Mouse (Mus musculus) gonadal fat pad, adult 2 months (tissue): Measurements from ENCODE around the gene Slc2a9. TPM values are rescaled to one million over a fixed set of nuclear protein-coding genes. Genes with fewer than 3 reads are reported as not detected.
A peak's percentile ranks its signal among the peaks of the same experiment; 100 is the strongest.

ENCODE experiments used
- DNase-seq: peaks from one replicate; pipeline ENCODE4 v3.0.0-alpha.2; 2012; ENCODE audit warnings: low read depth
- polyA plus RNA-seq: library from polyadenylated mRNA; depleted of rRNA; stranded (reverse); fragments of >200 nt; gene quantifications from 2 replicates; pipeline ENCODE4 v1.2.3, GENCODE M21; 2012; rRNA removed

The Slc2a9 gene
- polyA plus RNA-seq, result 7.8 and 9.8 TPM in 2 replicates

DNA sequence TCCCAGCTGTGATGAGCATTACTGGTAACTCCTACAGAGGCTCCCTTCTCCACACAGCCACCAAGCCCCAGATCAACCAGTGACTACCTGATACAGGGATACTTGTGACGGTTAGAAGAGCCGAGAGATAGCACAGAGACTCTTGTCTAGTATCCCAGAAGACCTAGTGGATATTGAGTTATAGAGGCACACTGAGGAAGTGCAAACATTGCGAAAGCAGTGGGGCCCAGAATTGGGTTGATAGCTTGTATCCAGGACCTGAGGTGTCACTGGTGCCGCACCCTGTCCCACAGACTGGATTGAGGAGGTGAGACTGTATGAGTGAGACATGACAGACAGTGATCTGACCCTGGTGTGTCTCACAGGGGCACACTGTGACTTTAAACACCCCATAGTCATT lies at the start of gene Slc2a9:
TSS of gene Slc2a9 (minus strand) at position 152 of the 400 bp plus-strand sequence.
- no peak for DNase-seq

DNA sequence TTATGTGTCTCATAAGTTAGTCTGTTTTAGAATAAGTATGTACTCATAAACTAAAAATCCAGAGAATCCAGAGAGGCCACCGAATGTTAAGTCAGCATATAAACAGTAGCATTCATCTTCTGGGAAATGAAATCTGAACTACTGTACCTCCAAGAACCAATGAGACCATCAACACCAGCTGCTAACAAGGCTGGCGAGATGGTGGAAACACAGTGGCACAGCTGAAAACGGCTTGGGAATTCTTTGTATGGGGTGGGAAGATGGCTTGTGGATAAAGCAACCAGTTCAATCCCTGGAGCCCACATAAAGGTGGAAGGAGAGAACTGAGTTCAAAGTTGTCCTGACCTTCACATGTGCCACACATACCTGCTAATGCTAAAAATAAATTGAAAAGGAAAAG lies 49.7 kb upstream of the Slc2a9 start:
- no peak for DNase-seq

DNA sequence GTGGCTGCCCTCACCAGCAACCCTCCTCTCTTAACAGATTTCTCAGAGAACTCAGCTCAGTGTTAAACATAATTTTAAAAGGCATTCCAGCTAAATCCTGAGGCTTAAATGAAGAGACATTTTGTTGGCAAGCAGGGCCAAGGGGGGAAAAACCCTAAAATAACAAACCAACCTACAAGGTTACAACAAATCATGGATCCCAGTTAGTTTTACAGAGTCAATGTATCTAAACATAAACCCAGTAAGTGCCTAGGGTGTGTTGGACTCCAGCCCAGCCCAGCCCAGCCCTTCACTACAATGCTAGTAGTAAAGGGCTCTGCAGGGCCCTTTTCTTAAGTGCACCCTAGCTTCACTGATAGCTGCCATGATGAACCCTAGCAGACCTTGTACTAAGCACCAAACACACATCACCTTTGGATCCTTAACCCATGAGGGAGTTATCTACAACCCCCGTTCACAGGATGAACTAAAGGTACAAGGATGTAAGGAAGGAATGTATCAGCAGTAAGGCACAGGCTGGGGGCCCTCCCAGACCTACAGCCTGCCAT lies 47.4 kb upstream of the Slc2a9 start:
- no peak for DNase-seq

DNA sequence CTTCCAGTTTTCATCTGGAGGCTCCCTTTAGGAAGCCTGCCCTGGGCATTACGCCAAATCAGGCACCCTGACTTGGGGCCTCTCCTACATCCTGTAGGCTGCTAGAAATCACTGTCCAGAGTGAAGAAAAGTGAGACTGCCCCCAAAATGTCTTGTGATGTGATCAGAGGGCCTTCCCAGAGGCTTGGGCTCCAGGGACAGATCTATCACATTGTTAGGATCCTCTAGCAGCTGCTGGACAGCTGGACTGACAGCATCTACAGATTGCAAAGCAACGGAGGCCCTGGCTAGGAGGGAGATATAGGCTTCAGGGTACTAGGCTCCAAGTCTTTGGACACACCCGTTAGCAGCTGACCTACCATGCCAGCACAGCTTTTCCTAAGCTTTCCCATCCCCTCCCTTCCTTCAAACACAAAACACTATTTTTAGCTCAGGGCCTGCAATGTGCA lies 46.5 kb upstream of the Slc2a9 start:
- DNase-seq, result no peak

DNA sequence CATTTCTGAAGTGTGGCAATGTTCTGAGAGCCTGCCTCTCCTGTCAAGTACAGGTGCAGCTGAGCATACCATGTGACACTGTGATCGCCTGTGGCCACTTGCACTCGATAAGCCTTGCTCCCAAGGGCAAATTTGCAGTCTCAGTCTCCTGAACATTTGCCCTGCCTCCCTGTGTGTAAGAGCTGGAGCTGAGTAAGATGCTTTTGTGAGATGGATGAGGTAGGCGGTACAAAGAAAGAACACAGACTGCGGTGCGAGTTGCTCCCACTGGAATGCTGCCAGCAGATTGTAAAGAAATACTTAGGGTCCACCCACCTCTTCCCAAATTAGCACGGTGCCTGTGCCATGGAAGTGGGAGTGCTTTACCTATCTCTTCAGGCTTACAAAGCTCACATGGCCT lies 44.4 kb upstream of the Slc2a9 start:
- DNase-seq, result peak; percentile 23

DNA sequence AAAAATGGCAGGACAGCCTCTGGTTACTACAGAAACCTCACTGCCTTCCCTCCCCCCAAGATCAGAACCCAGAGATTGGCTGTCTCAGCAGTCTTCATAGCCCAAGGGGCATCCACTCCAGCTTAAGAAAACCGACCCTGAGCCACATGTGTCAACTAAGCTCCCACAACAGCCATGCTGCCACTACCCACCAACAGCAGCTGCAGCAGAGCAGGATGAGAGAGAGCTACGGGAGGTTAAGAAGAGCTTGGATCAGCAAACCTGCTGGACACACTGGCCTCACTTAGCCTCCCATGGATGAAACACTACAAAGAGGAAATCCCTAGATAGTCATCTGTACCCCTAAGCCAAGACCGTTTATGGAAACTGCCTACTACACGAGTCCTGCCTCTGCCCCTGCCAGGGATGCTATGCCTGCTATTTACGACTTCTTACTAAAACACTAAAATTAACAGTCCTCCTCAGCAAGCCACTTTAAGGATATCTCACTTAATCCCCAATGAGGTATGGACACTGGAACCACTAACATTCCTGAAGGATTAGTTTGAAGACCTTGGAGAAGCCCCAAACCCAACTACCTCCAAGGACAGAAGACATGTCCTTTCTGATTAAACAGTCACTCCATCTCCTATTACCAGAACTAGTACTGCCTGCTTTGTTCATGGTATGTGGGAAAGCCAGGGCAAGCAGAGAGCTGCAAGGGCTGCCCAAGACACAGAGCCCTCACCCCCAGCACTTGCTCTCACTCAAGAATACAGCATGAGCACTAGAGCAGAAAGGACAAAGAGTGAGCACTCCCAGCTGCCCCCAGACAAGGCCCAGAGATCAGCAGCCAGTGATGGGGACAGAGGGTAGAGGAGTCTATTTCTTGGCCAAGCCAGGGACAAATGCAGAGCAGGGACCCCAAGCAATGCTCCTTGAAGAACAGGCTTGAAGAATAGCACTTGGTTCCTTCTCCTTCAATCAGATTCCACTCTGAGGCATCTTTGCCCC lies 41.8 kb upstream of the Slc2a9 start:
- no peak for DNase-seq

DNA sequence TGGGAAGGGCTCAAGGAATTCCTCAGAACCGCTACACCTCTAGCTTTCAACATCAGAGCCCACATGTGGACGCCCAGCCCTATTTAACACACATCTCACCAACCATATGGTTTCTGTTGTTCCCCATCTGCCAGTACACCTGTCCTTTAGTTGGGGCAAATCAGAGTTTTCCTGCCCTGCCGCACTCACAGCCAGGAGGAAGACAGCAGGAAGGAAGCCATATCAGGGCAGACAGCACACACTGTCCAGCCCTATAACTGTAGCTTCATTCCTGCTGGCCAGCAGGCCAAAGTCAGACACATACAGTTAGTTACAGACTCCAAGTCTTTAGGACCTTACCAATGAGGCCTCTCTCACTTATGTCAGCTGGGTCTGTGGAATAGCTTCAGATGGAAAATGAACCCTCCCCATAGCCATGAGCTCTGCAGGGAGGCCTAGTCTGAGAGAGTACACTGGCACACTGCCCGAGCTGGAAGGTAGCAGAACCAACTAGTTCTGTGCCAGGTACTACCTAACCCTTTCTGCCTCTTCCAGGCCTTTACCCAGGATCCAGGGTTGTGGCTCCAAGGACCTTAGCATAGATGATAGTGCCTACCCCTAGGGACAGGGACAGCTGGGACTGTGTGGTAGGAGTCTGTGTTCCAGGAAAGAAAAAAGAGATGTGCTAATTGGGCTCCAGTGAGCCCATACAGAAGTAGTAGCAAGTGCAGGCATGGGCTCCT lies 40.7 kb upstream of the Slc2a9 start:
- no peak for DNase-seq

DNA sequence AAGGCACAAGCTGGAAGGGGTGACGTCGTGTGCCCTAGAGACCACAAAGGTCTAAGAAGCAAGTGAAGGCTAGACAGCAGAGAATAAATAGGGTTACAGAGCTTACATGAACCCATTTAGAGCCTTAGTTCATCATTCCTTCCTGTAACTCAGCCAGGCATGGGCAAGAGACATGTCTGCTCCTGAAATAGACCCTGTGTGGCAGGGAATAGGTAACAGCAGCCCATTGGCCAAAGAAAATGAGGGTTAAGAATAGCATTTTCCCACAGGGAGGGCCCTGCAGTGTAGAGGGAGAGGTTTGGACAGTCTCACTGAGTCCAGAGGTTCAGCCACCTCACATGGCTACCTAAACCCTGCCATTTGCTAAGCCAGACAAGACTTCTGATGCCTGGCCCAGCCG lies 38.8 kb upstream of the Slc2a9 start:
- DNase-seq, result no peak

DNA sequence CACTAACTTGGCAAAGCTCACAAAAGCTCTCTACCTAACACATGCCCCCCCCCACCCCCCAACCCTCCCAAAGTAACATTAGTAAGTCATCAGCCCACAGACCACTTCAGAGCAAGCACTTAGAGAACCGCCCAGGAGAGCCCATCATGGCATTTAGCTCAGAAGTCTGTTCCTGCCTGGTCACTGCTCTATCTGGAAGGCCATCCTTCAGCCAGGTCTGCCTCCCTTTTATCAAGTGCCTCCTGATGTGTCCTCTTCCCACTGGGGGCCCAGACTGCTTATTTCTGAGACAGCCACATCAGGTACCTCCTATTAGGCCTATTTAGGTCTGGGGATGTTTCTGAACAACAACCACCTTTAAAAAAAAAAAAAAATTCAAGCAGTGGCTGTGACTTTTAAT lies 38.0 kb upstream of the Slc2a9 start:
- DNase-seq, result no peak

DNA sequence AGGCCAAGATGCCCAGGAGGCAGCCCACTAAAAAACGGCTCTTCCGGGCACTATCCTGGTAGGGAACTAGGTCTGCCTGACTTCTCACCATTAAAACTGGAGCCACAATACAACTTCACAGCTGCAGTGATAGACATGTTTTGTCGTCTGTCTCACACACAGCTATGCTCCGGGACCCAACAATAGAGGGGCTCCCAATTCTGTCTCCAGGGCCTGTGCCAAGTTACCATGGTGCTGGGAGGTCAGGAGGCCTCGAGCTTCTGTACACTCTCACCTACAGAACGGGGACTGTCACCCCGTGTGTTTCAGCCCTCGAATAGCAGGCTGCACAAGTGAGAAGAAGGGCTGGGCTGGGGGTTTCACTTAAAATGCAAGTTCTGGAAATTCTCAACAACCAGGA lies 35.6 kb upstream of the Slc2a9 start:
- no peak for DNase-seq

DNA sequence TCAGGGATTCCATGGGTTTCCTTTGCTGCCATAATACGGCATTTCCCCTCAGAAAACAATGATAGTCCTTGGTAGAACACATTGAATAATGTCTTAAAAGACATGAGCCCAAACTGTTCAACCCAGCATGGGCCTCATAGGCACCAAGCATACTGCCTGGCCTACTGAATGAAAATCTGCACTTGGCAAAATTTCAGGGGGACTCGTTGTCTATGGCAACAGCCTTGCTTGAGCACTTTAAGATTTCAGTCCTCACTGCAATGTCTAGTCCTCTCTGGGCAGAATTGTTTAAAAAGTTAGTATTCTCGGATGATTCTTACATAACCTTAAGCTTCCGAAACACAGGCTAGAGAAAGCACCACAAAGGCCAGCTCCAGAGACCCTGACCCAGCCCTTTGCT lies 34.9 kb upstream of the Slc2a9 start:
- no peak for DNase-seq

DNA sequence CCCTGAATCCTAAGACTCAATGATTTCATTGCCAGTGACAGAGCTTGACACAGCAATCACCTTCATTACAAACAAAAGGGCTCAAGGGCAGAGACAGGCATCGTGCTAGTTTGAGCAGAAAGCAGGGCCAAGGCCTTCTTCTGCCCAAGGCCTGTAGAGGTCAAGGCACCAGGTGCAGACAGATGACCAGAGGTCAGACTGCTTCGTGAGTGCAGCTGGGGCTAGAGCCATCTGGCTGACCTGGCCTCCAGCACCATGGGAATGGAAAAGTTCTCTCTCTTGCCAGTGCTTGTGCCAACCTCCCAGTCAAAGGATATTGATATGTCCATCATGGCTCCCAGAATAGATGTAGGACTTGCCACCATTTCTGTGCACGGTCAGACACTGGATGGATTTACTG lies 33.9 kb upstream of the Slc2a9 start:
- DNase-seq, result no peak

DNA sequence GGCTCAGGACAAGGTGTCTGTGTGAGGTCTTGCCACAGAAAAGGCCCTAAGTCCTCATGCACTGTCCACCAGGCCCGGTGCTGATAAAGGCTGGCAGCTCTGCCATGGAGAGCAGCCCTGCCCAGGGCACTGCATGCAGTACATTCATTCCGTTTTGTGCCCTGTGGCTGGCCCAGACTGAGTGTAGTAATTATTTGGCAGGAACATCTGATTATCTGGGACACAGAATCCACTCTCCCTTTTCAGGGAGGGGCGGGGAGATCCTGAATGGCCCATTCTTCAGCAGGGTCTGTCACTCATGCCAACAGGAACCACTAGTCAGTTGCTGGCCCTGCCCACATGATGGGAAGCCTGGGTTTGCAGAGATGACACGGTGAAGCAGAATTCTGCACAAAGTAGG lies 29.1 kb upstream of the Slc2a9 start:
- no peak for DNase-seq

DNA sequence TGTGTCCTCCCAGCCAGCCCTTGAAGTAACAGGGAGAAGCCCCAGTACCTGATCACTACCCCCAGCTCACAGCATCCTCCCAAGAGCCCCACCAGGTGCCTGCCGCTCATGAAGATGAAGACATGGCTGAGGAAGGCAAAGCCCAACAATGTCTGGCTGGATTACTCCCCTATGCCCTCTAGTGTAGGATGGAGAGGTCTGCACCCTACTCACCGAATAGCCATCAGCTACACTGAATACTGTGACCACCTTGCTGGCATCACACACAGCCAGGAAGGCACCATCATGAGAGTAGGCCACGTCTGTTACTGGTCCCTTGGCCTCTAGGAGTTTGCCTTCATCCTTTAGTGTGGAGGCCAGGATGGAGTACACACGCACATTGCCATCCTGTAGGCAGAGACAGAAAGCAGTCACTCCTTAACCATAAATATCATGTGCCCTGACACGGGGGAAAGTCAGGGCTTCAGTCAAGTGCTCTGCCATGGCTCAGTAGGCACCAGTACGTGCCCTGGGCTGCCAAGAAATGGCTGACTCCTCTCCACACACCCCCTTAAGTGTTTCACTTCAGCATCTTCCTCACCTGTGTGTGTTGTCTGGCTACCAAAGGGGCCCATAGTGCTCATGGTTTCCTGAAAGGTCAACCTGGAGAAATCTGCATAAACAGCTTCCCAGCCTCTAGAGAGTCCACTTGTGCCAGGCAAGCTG lies 26.9 kb upstream of the Slc2a9 start:
- no peak for DNase-seq

DNA sequence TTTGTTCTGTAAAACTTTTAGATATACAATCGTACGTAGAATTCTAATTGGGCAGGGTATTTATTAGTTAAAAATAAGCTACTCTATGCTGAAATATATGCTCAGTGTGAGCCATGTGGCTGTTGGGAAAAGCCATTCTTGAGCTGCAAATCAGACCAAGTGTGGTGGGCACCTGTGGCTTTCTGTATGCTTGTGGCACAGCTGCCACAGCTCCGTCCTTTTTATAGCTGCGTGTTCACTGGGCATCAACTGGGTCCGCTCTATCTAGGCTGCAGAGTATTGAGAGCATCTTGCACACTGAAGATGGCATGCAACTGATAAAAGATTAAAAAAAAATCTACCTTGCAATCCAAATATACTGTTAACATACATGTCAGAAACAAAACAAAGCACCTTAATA lies 20.0 kb upstream of the Slc2a9 start:
- DNase-seq, result no peak

DNA sequence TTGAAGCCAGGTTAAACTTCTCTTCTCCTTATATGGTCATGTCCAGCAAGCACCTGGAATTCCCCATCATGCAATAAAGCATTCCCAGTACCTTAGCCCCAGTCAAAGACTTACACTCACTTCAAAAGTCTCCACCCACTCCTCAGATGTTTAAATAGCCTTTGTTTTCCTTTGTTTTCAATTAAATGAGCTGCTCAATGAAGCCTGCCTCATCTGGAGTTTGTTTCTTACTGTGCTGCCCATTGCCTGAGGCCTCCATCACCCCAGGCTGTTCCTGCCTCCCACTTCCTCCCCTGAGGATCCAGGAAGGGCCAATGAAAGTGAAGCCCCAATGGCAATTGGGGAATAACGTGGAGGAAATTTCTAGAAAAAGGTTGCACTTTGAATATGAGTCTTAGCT lies 17.9 kb upstream of the Slc2a9 start:
- DNase-seq, result no peak

DNA sequence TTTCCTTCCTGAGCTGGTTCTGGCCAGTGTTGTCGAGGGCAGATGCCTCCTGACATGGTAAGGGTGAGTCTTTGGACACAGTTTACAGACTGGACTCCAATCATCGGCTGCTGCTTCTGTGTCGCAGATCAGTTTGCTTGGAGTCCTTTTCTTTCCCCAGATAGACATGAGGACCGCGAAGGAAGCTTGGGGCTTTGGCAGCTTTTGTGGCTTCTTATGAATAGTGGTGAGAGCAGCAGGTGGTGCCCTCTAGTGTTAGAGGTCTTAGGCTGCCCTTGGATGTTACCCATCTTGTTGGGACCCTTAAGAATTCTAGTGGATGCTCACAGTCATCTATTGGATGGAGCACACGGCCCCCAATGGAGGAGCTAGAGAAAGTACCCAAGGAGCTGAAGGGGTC lies 13.3 kb upstream of the Slc2a9 start:
- no peak for DNase-seq

DNA sequence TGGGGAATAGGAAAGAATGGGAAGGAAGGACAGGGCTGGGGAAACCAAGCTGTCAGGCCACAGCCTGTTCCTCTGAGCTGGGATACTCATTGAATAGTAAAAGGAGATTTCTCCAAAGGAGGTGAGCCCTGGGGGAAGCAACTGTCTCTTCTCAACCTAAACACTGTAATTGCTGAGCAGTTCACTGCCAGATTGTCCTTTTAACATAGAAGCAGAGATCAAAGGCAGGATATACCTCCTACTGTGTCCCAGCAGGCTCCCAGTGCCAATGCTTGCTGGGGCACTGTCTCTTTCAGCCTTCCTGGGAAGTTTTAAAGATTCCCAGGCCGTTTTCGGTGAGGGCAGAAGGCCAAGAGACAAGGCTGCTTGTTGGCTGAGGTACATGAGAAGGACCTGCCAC lies 10.0 kb upstream of the Slc2a9 start:
- no peak for DNase-seq

DNA sequence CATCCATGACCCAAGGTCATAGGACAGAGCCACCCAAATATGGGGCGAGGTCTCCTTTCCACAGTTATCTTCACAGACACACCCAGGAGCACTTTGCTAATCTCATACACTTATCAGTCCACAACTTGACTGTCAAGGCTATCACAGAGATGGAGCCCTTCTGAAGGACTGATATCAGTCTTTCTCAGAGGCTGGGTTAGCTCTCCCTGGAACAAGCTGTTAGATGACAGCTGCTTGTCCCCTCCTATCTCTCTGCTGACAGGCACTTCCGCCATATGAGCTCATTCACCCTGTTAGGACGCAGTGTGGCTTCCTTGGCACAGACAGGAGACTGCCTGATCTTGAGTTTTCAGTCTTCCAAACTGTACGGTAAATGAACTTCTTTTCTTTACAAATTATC lies 6.6 kb upstream of the Slc2a9 start:
- DNase-seq, result no peak

DNA sequence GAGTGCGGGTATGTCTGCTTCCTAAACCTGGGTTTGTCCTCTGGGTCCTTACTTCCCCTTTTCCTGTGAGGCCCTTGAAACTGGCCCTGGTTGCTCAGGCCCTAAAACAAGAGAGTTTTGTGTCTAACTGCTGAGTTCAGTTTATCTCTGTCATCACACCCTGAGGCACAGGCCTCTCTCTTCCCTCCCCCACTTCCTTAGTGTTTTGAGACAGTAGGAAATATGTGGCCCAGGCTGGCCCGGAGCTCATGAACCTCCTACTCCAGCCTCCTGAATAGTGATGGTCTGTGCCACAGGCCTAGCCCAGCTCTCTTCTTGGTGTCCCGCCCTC lies 2.5 kb upstream of the Slc2a9 start:
- DNase-seq, result no peak

DNA sequence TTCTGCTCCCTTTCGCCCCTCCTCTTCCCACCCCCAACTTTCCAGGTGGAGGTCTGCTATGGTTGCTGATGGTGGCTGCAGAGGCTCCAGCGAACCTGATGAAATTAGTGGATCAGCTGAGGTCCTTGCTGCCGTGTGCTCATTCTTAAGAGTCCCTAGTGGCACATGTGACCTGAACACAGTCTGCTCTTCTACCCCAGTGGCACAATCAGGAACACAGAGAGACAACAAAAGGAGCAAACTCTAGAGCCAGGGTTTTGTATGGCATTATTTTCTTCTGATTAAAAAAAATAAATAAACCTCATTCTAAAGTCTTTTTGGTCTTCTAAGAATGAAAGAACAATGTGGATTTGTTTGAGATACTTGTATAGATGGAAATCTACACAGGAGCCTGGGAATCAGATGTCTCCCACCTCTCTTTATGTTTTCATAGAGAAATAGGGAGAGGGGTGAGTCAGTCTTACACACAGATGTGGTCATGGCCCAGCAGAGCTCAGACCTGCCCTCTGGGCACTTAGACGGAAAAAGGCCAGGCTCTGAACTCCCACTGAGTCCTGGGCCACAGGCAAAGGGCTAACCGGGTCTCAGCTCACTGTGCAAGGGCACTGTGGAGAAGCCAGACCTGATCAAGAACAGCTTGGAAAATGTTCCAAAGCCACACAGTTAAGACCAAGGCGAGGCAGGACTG lies 1.9 kb upstream of the Slc2a9 start:
- no peak for DNase-seq

DNA sequence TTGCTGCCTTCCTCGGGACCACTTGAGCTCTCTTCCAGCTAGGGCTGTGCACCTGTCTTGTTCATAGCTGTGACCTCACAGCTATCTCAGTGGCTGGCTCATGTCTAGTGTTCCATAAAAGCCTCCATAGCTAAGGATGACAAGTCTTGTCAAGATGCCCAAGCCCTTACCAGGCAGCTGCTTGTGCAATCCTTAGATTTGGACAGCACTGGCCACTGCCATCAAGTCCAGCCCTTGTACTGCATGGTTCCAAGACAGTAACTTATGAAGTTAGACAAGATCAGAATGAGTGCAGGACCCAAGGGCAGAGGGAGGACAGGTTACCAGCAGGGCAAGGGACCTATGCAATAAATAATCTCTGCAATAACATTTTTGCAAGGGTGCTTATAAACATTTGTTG lies 1.2 kb upstream of the Slc2a9 start:
- peak; percentile 79 for DNase-seq
